Mouse (Mus musculus) intestine, embryonic 16.5 days (tissue): Measurements from ENCODE around the gene Aars2. TPM values are rescaled to one million over a fixed set of nuclear protein-coding genes. Genes with fewer than 3 reads are reported as not detected.

ENCODE experiments used
- ATAC-seq: fragments of 200-750 bp; cut with Nextera tagmentation; 2 replicates; pipeline ENCODE4 v1.8.0; 2017; ENCODE audit warnings: moderate TSS enrichment, moderate library complexity
- H3K27ac ChIP-seq: fragments of 300-500 bp; sonication (generic); 2 replicates; pipeline ENCODE4 v1.5.1; 2014; ENCODE audit warnings: mild to moderate bottlenecking, low read length
- H3K27me3 ChIP-seq: fragments of 300-500 bp; sonication (generic); replicated peaks from 2 replicates; pipeline ENCODE4 v1.6.1; 2014; ENCODE audit warnings: low read length, control low read depth, mixed read lengths; ENCODE audit not compliant: control insufficient read depth, insufficient read depth
- H3K36me3 ChIP-seq: fragments of 300-500 bp; sonication (generic); 2 replicates; pipeline ENCODE4 v1.6.1; 2014; ENCODE audit warnings: low read length, control low read depth; ENCODE audit not compliant: control insufficient read depth, insufficient read depth
- H3K4me1 ChIP-seq: fragments of 300-500 bp; sonication (generic); 2 replicates; pipeline ENCODE4 v1.6.1; 2014; ENCODE audit warnings: low read length, control low read depth, mixed read lengths; ENCODE audit not compliant: control insufficient read depth, insufficient read depth
- H3K4me2 ChIP-seq: fragments of 300-500 bp; sonication (generic); 2 replicates; pipeline ENCODE4 v1.6.1; 2014; ENCODE audit warnings: low read depth, low read length, control low read depth
- H3K4me3 ChIP-seq: fragments of 300-500 bp; sonication (generic); 2 replicates; pipeline ENCODE4 v1.5.1; 2014; ENCODE audit warnings: mild to moderate bottlenecking, low read length
- H3K9ac ChIP-seq: fragments of 300-500 bp; sonication (generic); 2 replicates; pipeline ENCODE4 v1.6.1; 2014; ENCODE audit warnings: low read depth, low read length
- H3K9me3 ChIP-seq: fragments of 300-500 bp; sonication (generic); 2 replicates; pipeline ENCODE4 v1.6.1; 2016; ENCODE audit warnings: low read length, control low read depth; ENCODE audit not compliant: control insufficient read depth
- whole genome bisulfite sequencing: fragments of 180-500 bp; shearing (Covaris S2); extraction: QIAGEN DNeasy Blood & Tissue Kit; methylation state at CpG from one replicate; pipeline ENCODE4 v1.1.7; 2014; 5-methylcytosine and 5-hydroxymethylcytosine counted together
- polyA plus RNA-seq: library from polyadenylated mRNA; unstranded; fragments of >200 nt; fragmentation: Nextera tagmentation; extraction: Ambion mirVana; gene quantifications from 2 replicates; pipeline ENCODE4 v1.2.1, GENCODE M21; 2015

Aars2 gene
- 14.8 and 16.6 TPM in 2 replicates for polyA plus RNA-seq

DNA sequence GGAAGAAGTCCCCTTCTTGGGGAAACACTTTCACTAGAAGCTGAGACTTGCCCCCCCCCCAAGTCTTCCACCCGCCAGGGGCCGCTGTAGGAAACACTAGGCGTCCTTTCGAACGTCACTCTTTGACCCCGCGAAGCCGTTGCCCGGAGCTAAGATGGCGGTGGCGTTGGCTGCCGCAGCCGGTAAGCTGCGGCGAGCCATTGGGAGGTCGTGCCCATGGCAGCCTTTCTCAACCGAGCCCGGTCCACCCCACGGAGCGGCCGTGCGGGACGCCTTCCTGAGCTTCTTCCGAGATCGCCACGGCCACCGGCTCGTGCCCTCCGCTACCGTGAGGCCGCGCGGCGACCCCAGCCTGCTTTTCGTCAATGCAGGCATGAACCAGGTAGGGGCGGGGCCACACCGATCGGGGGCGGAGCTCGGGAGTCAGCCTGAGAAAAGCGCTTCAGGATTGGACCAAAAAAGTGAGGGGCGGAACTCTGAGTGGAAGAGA, at the start of gene Aars2:
Gene Aars2 (plus strand): TSS at position 142 of the 490 bp plus-strand sequence.
- H3K4me3 ChIP-seq = peak within 1 kb of the TSS; percentile 96
- peak within 1 kb of the TSS; percentile 80 for H3K27ac ChIP-seq
- H3K9ac ChIP-seq = peak within 1 kb of the TSS; percentile 87
- WGBS = under 1% methylated on average over 42 of the region's 42 CpGs
- peaks cover 3% of the 10 kb centered on the region; the same call in 1 of the 2 replicates for H3K4me1 ChIP-seq
- peak; percentile 95 for ATAC-seq
- H3K9me3 ChIP-seq = no peaks in the 10 kb centered on the region
- no peaks in the 10 kb centered on the region for H3K27me3 ChIP-seq
- 0 out of 2 replicates have a peak, but pooled peaks cover 2% of the 10 kb centered on the region for H3K36me3 ChIP-seq
- peak within 1 kb of the TSS; percentile 37 for H3K4me2 ChIP-seq

DNA sequence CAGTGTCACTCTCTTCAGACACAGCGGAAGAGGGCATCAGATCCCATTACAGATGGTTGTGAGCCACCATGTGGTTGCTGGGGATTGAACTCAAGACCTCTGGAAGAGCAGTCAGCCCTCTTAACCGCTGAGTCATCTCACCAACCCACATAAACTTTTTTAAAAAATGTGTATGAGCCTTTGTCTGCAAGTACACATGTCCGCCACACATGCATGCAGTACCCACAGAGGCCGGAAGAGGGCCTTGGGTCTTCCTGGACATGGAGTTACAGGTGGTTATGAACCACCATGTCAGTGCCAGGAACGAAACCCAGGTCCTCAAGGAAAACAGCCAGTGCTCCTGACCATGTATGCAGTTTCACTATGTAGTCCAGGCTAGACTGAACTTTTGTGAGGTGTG, 49.2 kb upstream of the Aars2 start:
- H3K9ac ChIP-seq = no peak overlapping the region
- no peak overlapping the region for H3K27ac ChIP-seq
- WGBS = 86% methylated on average over 5 of the region's 5 CpGs
- no peak overlapping the region for H3K4me3 ChIP-seq
- no peaks in the 10 kb centered on the region for H3K36me3 ChIP-seq
- H3K4me2 ChIP-seq = no peak overlapping the region
- H3K9me3 ChIP-seq = no peaks in the 10 kb centered on the region
- no peak for ATAC-seq
- no peaks in the 10 kb centered on the region for H3K4me1 ChIP-seq
- H3K27me3 ChIP-seq = no peaks in the 10 kb centered on the region

DNA sequence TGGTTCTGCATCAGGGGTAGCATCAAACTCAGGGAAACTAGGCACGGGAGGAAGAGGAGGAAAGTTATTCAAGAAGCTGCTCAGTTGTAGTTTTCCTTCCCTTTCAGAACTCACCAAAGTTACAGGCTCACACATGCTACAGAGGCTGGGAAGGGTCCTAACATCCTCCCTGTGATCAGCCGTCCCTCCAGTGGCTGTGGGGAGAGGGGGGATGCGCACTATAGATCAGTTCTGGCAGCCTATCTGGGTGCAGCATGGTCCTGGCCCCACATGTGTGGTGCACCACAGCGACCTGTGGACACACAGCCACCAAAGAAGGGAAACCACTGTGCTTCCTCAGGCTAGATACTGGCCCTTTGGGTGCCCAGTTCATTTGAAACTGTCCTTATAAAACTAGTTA, 48.1 kb upstream of the Aars2 start:
- Histone ChIP-seq H3K4me1 (no peaks in the 10 kb centered on the region), H3K36me3 (no peaks in the 10 kb centered on the region), H3K9ac (no peak overlapping the region), H3K4me2 (no peak overlapping the region), H3K4me3 (no peak overlapping the region), H3K9me3 (no peaks in the 10 kb centered on the region), H3K27me3 (no peaks in the 10 kb centered on the region), H3K27ac (no peak overlapping the region)
- 83% methylated on average over 4 of the region's 4 CpGs for WGBS
- no peak for ATAC-seq

DNA sequence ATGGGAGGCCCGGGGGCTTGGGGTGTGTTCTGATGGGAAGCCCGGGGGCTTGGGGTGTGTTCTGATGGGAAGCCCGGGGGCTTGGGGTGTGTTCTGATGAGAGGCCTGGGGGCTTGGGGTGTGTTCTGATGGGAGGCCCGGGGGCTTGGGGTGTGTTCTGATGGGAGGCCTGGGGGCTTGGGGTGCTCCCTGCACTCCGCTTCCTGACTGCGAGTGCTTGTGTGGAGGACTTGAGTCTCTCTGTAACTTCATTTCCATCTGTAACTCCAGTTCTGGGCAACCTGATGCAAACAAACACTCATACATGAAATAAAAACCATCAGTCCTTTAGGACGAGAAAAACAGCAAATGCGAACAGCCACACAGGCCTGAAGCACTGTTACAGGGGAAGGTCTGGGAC, 47.6 kb upstream of the Aars2 start:
- no peak overlapping the region for H3K4me3 ChIP-seq
- no peaks in the 10 kb centered on the region for H3K27me3 ChIP-seq
- ATAC-seq = no peak
- no peak overlapping the region for H3K4me2 ChIP-seq
- no peaks in the 10 kb centered on the region for H3K4me1 ChIP-seq
- 84% methylated on average over 8 of the region's 8 CpGs for WGBS
- H3K9ac ChIP-seq = no peak overlapping the region
- no peaks in the 10 kb centered on the region for H3K36me3 ChIP-seq
- H3K27ac ChIP-seq = no peak overlapping the region
- no peaks in the 10 kb centered on the region for H3K9me3 ChIP-seq

DNA sequence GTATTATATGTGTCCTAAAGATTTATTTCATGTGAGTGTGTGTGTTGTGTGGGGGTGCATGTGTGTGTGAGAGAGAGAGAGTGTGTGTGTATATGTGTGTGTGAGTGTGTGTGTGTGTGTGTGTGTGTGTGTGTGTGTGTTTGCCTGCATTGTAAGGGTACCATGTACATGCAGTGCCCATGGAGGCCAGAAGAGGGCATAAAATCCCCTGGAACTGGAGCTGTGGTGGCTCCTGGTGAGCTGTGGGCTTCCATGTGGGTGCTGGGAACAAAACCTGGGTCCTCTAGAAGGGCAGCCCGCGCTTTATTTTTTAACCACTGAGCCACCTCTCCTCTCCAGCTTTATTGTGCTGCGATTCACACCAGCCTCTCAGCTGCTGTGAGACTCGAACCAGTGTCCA, 44.1 kb upstream of the Aars2 start:
- no peaks in the 10 kb centered on the region for H3K36me3 ChIP-seq
- no peak overlapping the region for H3K27ac ChIP-seq
- H3K27me3 ChIP-seq = no peaks in the 10 kb centered on the region
- ATAC-seq = no peak
- no peaks in the 10 kb centered on the region for H3K4me1 ChIP-seq
- H3K4me3 ChIP-seq = no peak overlapping the region
- no peak overlapping the region for H3K9ac ChIP-seq
- H3K4me2 ChIP-seq = no peak overlapping the region
- H3K9me3 ChIP-seq = peaks cover 4% of the 10 kb centered on the region; the same call in 1 of the 2 replicates
- WGBS = 95% methylated on average over 4 of the region's 4 CpGs

DNA sequence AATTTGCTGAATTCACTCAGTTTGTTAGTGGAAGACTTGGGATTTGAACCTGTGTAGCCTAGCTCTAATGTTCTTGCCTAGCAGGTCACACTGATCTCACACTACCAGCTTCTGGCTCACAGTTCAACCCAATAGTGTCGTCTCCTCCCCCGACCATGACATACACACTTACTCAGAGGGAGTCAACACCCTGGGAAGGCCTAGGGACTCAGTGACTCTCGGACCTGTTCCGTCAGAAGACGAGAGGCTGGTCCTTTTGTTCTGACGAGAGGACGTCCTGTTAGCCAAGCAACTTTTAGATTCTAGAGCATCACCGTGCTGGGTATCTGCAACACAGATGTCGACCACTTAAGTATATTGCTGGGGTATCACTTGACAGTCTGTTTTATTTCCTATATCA, 42.4 kb upstream of the Aars2 start:
- no peaks in the 10 kb centered on the region for H3K27me3 ChIP-seq
- no peak overlapping the region for H3K27ac ChIP-seq
- no peak overlapping the region for H3K4me3 ChIP-seq
- no peaks in the 10 kb centered on the region for H3K36me3 ChIP-seq
- ATAC-seq = no peak
- H3K9ac ChIP-seq = no peak overlapping the region
- peaks cover 6% of the 10 kb centered on the region for H3K9me3 ChIP-seq
- no peak overlapping the region for H3K4me2 ChIP-seq
- 84% methylated on average over 9 of the region's 9 CpGs for WGBS
- no peaks in the 10 kb centered on the region for H3K4me1 ChIP-seq

DNA sequence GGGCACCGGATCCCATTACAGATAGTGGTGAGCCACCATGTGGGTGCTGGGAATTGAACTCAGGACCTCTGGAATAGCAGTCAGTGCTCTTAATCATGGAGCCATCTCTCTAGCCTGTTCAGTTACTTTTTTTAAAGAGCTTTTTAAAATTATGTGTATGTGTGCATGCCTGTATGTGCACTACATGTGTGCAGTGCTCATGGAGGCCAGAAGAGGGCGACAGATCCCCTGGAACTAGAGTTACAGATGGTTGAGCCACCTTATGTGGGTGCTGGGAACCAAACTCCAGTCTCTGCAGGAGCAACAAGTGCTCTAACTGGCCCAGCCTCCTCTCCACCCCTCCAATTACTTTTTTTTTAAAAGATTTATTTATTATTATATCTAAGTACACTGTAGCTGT, 39.9 kb upstream of the Aars2 start:
- H3K9ac ChIP-seq = no peak overlapping the region
- H3K4me2 ChIP-seq = no peak overlapping the region
- no peaks in the 10 kb centered on the region for H3K27me3 ChIP-seq
- no peaks in the 10 kb centered on the region for H3K4me1 ChIP-seq
- H3K36me3 ChIP-seq = no peaks in the 10 kb centered on the region
- WGBS = 61% methylated on average over 2 of the region's 2 CpGs
- no peak overlapping the region for H3K4me3 ChIP-seq
- no peak for ATAC-seq
- no peak overlapping the region for H3K27ac ChIP-seq
- peaks cover 6% of the 10 kb centered on the region for H3K9me3 ChIP-seq

DNA sequence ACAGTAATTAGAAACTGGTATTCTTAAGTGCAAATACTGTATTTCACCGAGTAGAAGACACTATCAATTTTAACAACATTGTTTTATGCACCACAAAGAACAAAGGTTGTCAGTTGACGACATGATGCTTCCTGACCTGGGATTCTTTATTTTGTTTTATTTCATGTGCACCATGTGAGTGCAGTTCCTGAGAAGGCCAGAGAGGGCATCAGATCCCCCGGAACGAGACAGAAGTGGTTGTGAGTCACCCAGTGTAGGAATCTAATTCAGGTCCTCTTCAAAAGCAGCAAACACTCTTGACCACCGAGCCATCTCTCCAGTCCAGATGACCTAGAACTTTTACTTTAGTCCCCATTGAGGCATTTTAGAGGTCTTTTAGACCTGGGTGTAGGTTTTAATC, 38.3 kb upstream of the Aars2 start:
- H3K9me3 ChIP-seq = peaks cover 6% of the 10 kb centered on the region
- H3K36me3 ChIP-seq = no peaks in the 10 kb centered on the region
- ATAC-seq = no peak
- H3K4me3 ChIP-seq = no peak overlapping the region
- no peak overlapping the region for H3K9ac ChIP-seq
- WGBS = 85% methylated on average over 5 of the region's 5 CpGs
- no peak overlapping the region for H3K4me2 ChIP-seq
- H3K27ac ChIP-seq = no peak overlapping the region
- no peaks in the 10 kb centered on the region for H3K27me3 ChIP-seq
- no peaks in the 10 kb centered on the region for H3K4me1 ChIP-seq

DNA sequence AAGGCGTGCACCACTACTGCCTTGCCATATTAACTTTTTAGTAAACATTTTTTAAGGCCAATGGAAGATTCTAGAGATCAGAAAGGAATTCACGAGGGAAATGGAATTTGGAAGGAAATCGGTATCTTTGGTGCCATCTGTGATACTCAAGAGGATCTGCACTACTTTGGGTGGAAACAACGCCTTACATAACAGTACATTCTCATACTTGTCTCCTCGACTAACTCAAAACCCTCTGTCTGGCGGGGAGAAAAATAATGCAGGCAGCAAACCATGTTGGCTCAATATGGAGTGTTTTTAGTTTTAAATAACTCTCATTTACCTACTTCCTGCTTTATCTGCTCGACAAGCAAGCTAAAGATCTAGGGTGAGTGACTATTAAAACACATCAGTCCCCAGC, 35.9 kb upstream of the Aars2 start:
- 79% methylated on average over 7 of the region's 7 CpGs for WGBS
- H3K4me3 ChIP-seq = no peak overlapping the region
- no peak overlapping the region for H3K4me2 ChIP-seq
- peaks cover 7% of the 10 kb centered on the region for H3K4me1 ChIP-seq
- no peak for ATAC-seq
- H3K9ac ChIP-seq = no peak overlapping the region
- H3K36me3 ChIP-seq = no peaks in the 10 kb centered on the region
- H3K27me3 ChIP-seq = peaks cover 11% of the 10 kb centered on the region; the same call in 1 of the 2 replicates
- H3K27ac ChIP-seq = no peak overlapping the region
- H3K9me3 ChIP-seq = peaks cover 6% of the 10 kb centered on the region

DNA sequence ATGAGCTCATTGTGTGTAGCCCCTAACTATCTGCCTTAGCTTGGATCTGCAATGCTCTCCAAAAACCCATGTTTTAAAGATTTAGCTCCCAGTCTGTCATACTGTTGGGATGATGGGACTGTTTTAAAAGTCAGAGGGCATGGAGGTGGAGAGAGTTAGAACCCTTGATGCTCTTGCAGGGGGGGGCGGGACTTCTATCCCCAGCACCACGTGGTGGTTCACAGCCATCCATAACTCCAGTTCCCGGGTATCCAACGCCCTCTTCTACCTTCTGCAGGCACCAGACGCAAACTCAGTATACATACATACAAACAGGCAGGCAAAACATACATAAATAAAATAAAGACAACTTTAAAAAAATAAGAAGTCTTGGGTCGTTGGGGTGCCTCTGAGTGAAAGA, 33.0 kb upstream of the Aars2 start:
- Histone ChIP-seq H3K9me3 (no peaks in the 10 kb centered on the region), H3K27me3 (peaks cover 11% of the 10 kb centered on the region), H3K27ac (no peak overlapping the region), H3K36me3 (no peaks in the 10 kb centered on the region), H3K4me2 (no peak overlapping the region), H3K9ac (no peak overlapping the region), H3K4me1 (peaks cover 7% of the 10 kb centered on the region), H3K4me3 (no peak overlapping the region)
- no peak for ATAC-seq
- 68% methylated on average over 6 of the region's 6 CpGs for WGBS
